Mouse (Mus musculus): Measurements from ENCODE around the gene Tcf7l1. TPM values are rescaled to one million over a fixed set of nuclear protein-coding genes. Genes with fewer than 3 reads are reported as not detected.
A peak's percentile ranks its signal among the peaks of the same experiment; 100 is the strongest.
"Not testable (repeated sequence)": the region's sequence is repeated elsewhere in the genome, so short reads cannot be mapped to it uniquely, and the experiment has no call there.

The Tcf7l1 gene
- 6.0 and 7.8 TPM in 2 replicates for polyA plus RNA-seq (2012; rRNA removed)

DNA sequence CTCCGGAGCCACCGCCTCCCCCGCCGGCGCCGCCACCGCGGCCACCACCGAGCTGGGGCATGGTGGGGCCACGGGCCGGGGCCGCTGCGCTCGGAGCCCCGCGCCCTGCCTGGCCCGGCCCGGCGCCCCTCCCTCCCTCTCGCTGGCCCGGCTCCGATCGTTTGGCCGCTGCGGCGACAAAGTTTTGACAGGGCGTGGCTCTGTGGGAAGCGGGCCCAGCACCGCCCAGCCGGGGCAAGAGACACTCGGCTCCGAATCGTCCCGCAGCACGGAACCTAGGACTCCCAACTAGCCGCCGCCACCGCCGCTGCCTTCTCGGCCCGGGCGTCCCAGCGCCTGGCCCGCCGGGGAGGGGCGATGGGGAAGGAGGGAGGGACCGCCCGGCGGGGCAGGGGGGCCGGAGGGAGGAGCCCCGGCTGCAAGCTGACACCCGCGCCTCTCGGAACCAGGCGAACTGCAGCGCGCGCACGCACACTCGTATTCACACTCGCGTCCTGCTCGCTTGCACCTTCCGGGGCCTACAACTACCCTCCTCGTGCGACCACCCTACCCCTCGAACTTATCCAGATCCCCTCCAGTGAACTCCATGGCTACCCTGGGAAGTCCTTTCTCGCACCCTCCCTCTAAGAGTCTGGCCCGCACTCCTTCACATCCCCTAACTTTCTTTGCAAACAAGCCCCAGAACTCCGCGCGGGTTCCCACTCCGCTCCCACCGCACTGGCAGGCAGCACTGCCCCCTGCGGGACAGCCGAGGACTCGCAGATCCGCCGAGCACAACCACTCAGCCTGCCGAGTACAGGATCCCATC lies at the start of gene Tcf7l1:
Gene Tcf7l1, minus strand, starts transcription at position 363 of the 808 bp plus-strand sequence.
- peaks cover 11% of the 10 kb centered on the region; the same call in 1 of the 2 replicates for H3K27me3 ChIP-seq (ENCODE audit: control insufficient read depth, insufficient read depth, low read length)
- WGBS = under 1% methylated on average over 80 of the region's 80 CpGs
- peak within 1 kb of the TSS; percentile 77 for H3K4me3 ChIP-seq (ENCODE audit: control insufficient read depth, insufficient read depth, low read length)
- H3K36me3 ChIP-seq (ENCODE audit: control insufficient read depth, insufficient read depth, low read length) = no peaks in the 10 kb centered on the region
- DNase-seq = peak; percentile 89
- TF ChIP-seq CTCF (IDR thresholded peaks at IDR 0.05; ENCODE audit: borderline replicate concordance, control insufficient read depth, extremely low read depth, insufficient read depth, low read length, poor library complexity) (peak; percentile 95), POLR2A (IDR thresholded peaks at IDR 0.05; ENCODE audit: control insufficient read depth, extremely low read depth, insufficient read depth, low read length, poor library complexity) (peak; percentile 15; the same call in 1 of the 2 replicates)
- H3K4me1 ChIP-seq (replicated peaks; ENCODE audit: control insufficient read depth, insufficient read depth, low read length) = peaks cover 7% of the 10 kb centered on the region; the same call in 1 of the 2 replicates
- H3K27ac ChIP-seq (ENCODE audit: control insufficient read depth, insufficient read depth, low read length) = no peak within 1 kb of the TSS

DNA sequence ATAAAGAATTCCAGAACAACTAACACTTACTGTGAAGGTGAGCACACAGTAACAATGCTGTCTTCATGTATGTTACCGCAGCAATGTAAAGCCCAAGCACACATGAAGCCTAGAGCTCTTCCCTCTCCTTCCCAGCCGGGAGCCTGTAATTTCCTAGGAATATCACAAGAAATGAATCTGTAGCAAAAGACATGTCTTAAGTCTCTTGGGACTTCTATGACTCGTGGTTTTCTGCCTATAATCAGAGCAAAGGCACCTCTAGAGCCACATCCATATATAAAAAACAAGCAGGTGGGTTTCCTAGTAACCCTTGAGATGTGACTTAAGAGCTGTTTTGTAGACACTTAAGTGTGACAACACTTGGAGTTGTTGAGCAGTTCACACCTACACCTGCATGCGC lies 48.7 kb upstream of the Tcf7l1 start:
- H3K27me3 ChIP-seq (ENCODE audit: control insufficient read depth, insufficient read depth, low read length) = no peaks in the 10 kb centered on the region

DNA sequence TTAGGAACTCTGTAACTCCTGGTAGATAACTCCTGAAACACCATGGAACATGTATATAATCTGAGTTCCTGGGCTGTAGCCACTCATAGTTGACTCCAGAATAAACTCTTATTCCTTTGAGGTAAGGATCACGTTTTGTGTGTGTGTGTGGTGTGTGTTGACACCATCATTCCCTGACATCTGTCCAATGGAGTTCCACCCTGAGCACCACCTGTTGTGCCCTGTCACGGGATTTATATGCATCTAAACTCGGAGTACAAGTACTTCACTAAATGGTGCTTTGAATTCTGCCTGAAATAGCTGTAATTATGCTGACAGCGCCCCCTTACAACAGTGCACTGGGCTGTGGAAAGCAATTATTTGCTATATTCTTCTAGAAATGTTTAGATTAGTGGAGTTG lies 45.5 kb upstream of the Tcf7l1 start:
- DNase-seq = no peak
- H3K4me3 ChIP-seq (ENCODE audit: control insufficient read depth, insufficient read depth, low read length) = no peak overlapping the region
- WGBS = 92% methylated on average over 4 of the region's 4 CpGs

More for the DNA sequence above, 48.7 kb upstream of the Tcf7l1 start:
- no peak for DNase-seq
- Histone ChIP-seq H3K4me1 (replicated peaks; ENCODE audit: control insufficient read depth, insufficient read depth, low read length) (no peaks in the 10 kb centered on the region), H3K4me3 (ENCODE audit: control insufficient read depth, insufficient read depth, low read length) (no peak overlapping the region), H3K36me3 (ENCODE audit: control insufficient read depth, insufficient read depth, low read length) (peaks cover 20% of the 10 kb centered on the region), H3K27ac (ENCODE audit: control insufficient read depth, insufficient read depth, low read length) (no peak overlapping the region)
- no peak for TF ChIP-seq CTCF (IDR thresholded peaks at IDR 0.05; ENCODE audit: borderline replicate concordance, control insufficient read depth, extremely low read depth, insufficient read depth, low read length, poor library complexity)
- TF ChIP-seq POLR2A (IDR thresholded peaks at IDR 0.05; ENCODE audit: control insufficient read depth, extremely low read depth, insufficient read depth, low read length, poor library complexity) = no peak
- WGBS = 91% methylated on average over 4 of the region's 4 CpGs

DNA sequence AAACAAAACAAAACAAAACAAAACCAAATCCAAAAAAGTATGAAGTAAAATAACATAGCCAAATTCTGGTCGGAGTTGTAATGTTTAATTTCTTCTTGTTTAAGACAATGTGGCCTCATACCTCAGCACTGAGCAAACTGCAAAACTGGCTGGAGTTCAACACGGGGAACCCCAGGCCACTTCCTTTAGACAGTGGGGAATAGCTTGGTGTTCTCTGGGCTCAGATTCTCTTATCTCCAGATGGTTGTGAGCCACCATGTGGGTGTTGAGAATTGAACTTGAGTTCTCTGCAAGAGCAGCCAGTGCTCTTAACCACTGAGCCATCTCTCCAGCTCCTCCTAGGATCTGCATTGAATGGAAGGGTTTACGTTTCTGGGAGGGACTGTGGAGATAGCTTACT lies 42.8 kb upstream of the Tcf7l1 start:
- TF ChIP-seq CTCF (IDR thresholded peaks at IDR 0.05; ENCODE audit: borderline replicate concordance, control insufficient read depth, extremely low read depth, insufficient read depth, low read length, poor library complexity) (no peak), POLR2A (IDR thresholded peaks at IDR 0.05; ENCODE audit: control insufficient read depth, extremely low read depth, insufficient read depth, low read length, poor library complexity) (no peak)
- WGBS = 51% methylated on average over 3 of the region's 3 CpGs
- Histone ChIP-seq H3K27me3 (ENCODE audit: control insufficient read depth, insufficient read depth, low read length) (no peaks in the 10 kb centered on the region), H3K4me3 (ENCODE audit: control insufficient read depth, insufficient read depth, low read length) (no peak overlapping the region), H3K36me3 (ENCODE audit: control insufficient read depth, insufficient read depth, low read length) (no peaks in the 10 kb centered on the region), H3K4me1 (replicated peaks; ENCODE audit: control insufficient read depth, insufficient read depth, low read length) (no peaks in the 10 kb centered on the region), H3K27ac (ENCODE audit: control insufficient read depth, insufficient read depth, low read length) (no peak overlapping the region)
- DNase-seq = no peak

More for the DNA sequence above, 45.5 kb upstream of the Tcf7l1 start:
- no peak overlapping the region for H3K27ac ChIP-seq (ENCODE audit: control insufficient read depth, insufficient read depth, low read length)
- no peak for TF ChIP-seq POLR2A (IDR thresholded peaks at IDR 0.05; ENCODE audit: control insufficient read depth, extremely low read depth, insufficient read depth, low read length, poor library complexity)
- no peak for TF ChIP-seq CTCF (IDR thresholded peaks at IDR 0.05; ENCODE audit: borderline replicate concordance, control insufficient read depth, extremely low read depth, insufficient read depth, low read length, poor library complexity)
- no peaks in the 10 kb centered on the region for H3K4me1 ChIP-seq (replicated peaks; ENCODE audit: control insufficient read depth, insufficient read depth, low read length)
- H3K27me3 ChIP-seq (ENCODE audit: control insufficient read depth, insufficient read depth, low read length) = no peaks in the 10 kb centered on the region
- H3K36me3 ChIP-seq (ENCODE audit: control insufficient read depth, insufficient read depth, low read length) = no peaks in the 10 kb centered on the region

DNA sequence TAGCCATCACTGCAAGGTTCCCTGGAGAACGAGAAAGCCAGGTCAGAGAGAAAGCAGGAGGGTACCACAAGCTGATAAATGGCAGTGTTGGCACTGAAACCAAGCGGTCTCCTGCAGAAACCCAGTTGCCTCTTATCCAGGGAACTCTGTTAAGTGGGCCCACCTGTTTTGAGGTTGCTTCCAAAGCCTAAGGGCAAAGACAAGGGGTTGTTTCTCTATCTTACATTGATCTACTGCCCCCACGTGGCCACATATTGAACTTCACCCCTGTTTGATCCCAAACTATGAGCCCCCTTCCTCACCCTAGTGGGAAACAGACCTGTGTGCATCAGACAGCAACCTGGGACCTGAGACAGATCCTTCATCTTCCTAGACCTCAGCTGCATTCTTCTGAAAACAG lies 42.2 kb upstream of the Tcf7l1 start:
- peak; percentile 64 for DNase-seq
- no peaks in the 10 kb centered on the region for H3K4me1 ChIP-seq (replicated peaks; ENCODE audit: control insufficient read depth, insufficient read depth, low read length)
- TF ChIP-seq CTCF (IDR thresholded peaks at IDR 0.05; ENCODE audit: borderline replicate concordance, control insufficient read depth, extremely low read depth, insufficient read depth, low read length, poor library complexity) = no peak
- TF ChIP-seq POLR2A (IDR thresholded peaks at IDR 0.05; ENCODE audit: control insufficient read depth, extremely low read depth, insufficient read depth, low read length, poor library complexity) = no peak
- H3K4me3 ChIP-seq (ENCODE audit: control insufficient read depth, insufficient read depth, low read length) = no peak overlapping the region
- whole genome bisulfite sequencing = 40% methylated on average over 3 of the region's 3 CpGs
- H3K27ac ChIP-seq (ENCODE audit: control insufficient read depth, insufficient read depth, low read length) = no peak overlapping the region
- no peaks in the 10 kb centered on the region for H3K27me3 ChIP-seq (ENCODE audit: control insufficient read depth, insufficient read depth, low read length)
- no peaks in the 10 kb centered on the region for H3K36me3 ChIP-seq (ENCODE audit: control insufficient read depth, insufficient read depth, low read length)

DNA sequence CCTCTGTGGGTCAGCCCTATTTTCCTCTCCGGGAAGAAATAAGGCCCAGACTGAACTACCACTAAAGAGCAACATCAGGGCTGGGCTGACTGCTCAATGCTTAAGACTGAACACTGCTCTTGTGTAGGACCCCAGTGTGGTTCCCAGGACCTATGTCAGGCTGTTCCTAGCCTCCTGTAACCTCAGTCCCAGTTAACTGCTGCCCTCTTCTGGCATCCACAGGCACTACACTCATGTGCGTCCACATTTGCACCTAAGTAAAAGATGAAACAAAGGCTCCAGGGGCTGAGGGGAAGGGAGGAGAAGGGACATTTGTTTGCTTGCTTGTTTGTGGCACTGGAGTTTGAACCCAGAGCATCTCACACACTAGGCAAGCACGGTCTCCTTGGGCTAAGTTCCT lies 39.8 kb upstream of the Tcf7l1 start:
- H3K4me3 ChIP-seq (ENCODE audit: control insufficient read depth, insufficient read depth, low read length) = no peak overlapping the region
- WGBS = 95% methylated on average over 3 of the region's 3 CpGs
- no peaks in the 10 kb centered on the region; the same call in 1 of the 2 replicates for H3K4me1 ChIP-seq (replicated peaks; ENCODE audit: control insufficient read depth, insufficient read depth, low read length)
- H3K27ac ChIP-seq (ENCODE audit: control insufficient read depth, insufficient read depth, low read length) = no peak overlapping the region
- peak; percentile 15 for DNase-seq
- H3K36me3 ChIP-seq (ENCODE audit: control insufficient read depth, insufficient read depth, low read length) = no peaks in the 10 kb centered on the region
- TF ChIP-seq POLR2A (IDR thresholded peaks at IDR 0.05; ENCODE audit: control insufficient read depth, extremely low read depth, insufficient read depth, low read length, poor library complexity) = no peak
- no peak for TF ChIP-seq CTCF (IDR thresholded peaks at IDR 0.05; ENCODE audit: borderline replicate concordance, control insufficient read depth, extremely low read depth, insufficient read depth, low read length, poor library complexity)
- no peaks in the 10 kb centered on the region for H3K27me3 ChIP-seq (ENCODE audit: control insufficient read depth, insufficient read depth, low read length)

DNA sequence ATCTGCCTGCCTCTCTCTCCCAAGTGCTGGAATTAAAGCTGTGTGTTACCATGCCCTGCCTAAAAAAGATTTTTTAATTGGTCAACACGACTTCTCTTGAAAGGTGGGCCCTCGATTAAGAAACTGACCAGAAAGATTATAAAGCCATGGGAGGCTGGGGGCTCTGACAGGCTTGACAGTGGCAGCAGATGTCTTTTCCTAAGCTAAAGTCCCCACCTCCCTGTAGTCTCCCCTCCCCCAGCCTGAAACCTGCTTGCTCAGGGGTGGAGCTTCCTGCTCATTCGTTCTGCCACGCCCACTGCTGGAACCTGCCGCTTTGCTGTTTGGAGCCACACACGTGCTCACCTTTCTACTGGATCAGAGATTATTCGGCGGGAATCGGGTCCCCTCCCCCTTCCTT lies 39.0 kb upstream of the Tcf7l1 start:
- not testable (repeated sequence) for H3K27me3 ChIP-seq (ENCODE audit: control insufficient read depth, insufficient read depth, low read length); H3K4me1 ChIP-seq (replicated peaks; ENCODE audit: control insufficient read depth, insufficient read depth, low read length); H3K36me3 ChIP-seq (ENCODE audit: control insufficient read depth, insufficient read depth, low read length); DNase-seq; H3K27ac ChIP-seq (ENCODE audit: control insufficient read depth, insufficient read depth, low read length); H3K4me3 ChIP-seq (ENCODE audit: control insufficient read depth, insufficient read depth, low read length)
- WGBS = 43% methylated on average over 9 of the region's 9 CpGs

Measured in thymus, adult 2 months (tissue).